Mouse (Mus musculus) gonadal fat pad, adult 2 months (tissue): ENCODE data around the gene Tpm1. TPM values are rescaled to one million over a fixed set of nuclear protein-coding genes. Genes with fewer than 3 reads are reported as not detected.
A peak's percentile ranks its signal among the peaks of the same experiment; 100 is the strongest.

Experiments used
- DNase-seq: peaks from one replicate; pipeline ENCODE4 v3.0.0-alpha.2; 2012; ENCODE audit warnings: low read depth
- polyA plus RNA-seq: library from polyadenylated mRNA; depleted of rRNA; stranded (reverse); fragments of >200 nt; gene quantifications from 2 replicates; pipeline ENCODE4 v1.2.3, GENCODE M21; 2012; rRNA removed

Tpm1 gene
- polyA plus RNA-seq, 1 experiment = 191 TPM

- DNase-seq = peak; percentile 89
These were observed 60.3 kb downstream of the Tpm1 start for GRCm38 (mm10) chr9:66988888-66989414.

GRCm38 (mm10) chr9:66988198-66988887, 60.9 kb downstream of the Tpm1 start:
- DNase-seq = no peak

- no peak for DNase-seq
These were observed 63.8 kb downstream of the Tpm1 start for GRCm38 (mm10) chr9:66985377-66985776.

GRCm38 (mm10) chr9:66982085-66982484, 67.1 kb downstream of the Tpm1 start:
- no peak for DNase-seq

GRCm38 (mm10) chr9:66980458-66980857, 68.7 kb downstream of the Tpm1 start:
- DNase-seq = no peak

- DNase-seq = no peak
These were observed 70.7 kb downstream of the Tpm1 start for GRCm38 (mm10) chr9:66978468-66978867.

- no peak for DNase-seq
These were observed 71.2 kb downstream of the Tpm1 start for GRCm38 (mm10) chr9:66977982-66978381.

GRCm38 (mm10) chr9:66977121-66977520, 72.1 kb downstream of the Tpm1 start:
- no peak for DNase-seq

- DNase-seq = no peak
These were observed 74.0 kb downstream of the Tpm1 start, which contains the start of gene Lactb for GRCm38 (mm10) chr9:66975239-66975645. Gene Lactb, minus strand, starts transcription at chr9:66975484.

- no peak for DNase-seq
These were observed 74.4 kb downstream of the Tpm1 start for GRCm38 (mm10) chr9:66974721-66975225.

Other genes starting within 250 kb of the Tpm1 start
- gene Aph1c, start 214.7 kb downstream of the Tpm1 start, polyA plus RNA-seq = 1.6 and 1.9 TPM in 2 replicates
- 9.7 and 10.6 TPM in 2 replicates for gene Rab8b, start 129.7 kb downstream of the Tpm1 start, polyA plus RNA-seq
- gene Rps27l, start 103.3 kb downstream of the Tpm1 start, polyA plus RNA-seq = 59.1 and 75.4 TPM in 2 replicates
- 10.1 and 12.0 TPM in 2 replicates for gene Lactb, start 73.9 kb downstream of the Tpm1 start, polyA plus RNA-seq